Mouse (Mus musculus) left cerebral cortex, adult 11 months (tissue): ENCODE data around the gene Lpin3.

ENCODE experiments used
- DNase-seq: peaks from one replicate; pipeline ENCODE4 v3.0.0; 2022; ENCODE audit warnings: low spot score

The Lpin3 gene

DNA sequence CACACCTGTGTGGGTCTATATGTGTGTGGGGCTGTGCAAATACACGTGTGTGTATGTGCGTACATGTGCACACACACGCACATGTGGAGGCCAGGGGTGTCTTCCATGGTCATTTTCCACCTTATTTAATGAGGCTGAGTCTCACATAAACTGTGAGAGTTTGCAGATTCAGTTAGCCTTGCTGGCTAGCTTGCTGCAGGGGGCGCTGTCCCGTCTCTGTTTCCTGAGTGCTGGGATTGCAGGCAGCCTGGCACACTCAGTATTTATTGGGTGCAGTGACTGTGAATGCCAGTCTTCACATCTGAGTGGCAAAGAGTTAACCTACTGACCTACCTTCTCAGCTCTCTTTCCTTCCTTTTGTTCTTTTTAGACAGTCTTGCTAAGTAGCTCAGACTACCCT, 53.4 kb downstream of the Lpin3 start:
- no peak for DNase-seq

- no peak for DNase-seq
Measured at GRCm38 (mm10) chr2:160934451-160934850, 54.0 kb downstream of the Lpin3 start.

GRCm38 (mm10) chr2:160940930-160941709, 60.6 kb downstream of the Lpin3 start:
- no peak for DNase-seq

DNA sequence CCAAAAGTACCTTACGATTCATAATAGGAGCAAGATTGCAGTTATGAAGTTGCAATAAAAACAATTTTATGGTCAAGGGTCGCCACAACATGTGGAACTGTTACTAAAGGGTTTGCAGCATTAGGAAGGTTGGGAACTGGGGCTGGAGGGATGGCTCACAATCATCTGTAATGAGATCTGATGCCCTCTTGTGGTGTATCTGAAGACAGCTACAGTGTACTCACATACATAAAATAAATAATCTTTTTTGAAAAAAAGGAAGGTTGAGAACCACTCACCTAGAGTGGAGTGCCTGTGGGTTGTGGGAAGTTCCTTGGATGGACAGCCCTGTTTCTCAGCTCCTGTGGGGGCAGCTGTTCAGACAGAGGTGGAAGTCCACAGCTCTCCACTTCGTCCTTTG, 62.0 kb downstream of the Lpin3 start:
- DNase-seq, result no peak

DNA sequence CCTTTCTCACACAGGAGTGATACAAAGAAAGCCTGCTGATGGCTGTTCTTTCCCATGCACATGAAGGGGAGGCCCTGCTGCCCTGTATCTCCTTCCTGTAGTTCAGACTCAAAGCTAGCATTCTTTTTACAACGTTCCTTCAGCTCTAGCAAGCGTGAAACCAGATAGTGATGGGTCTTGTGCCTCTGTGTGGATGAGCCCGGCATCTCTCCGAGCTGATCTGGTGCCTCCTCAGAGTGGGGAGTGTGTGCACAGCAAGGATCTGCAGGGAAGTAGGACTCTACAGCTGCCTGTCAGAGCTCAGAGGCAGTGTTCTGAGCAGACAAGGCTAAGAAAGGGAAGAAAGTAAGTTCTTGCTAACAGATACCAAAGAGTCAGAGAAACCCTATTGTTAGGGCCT, 71.1 kb downstream of the Lpin3 start:
- no peak for DNase-seq

DNA sequence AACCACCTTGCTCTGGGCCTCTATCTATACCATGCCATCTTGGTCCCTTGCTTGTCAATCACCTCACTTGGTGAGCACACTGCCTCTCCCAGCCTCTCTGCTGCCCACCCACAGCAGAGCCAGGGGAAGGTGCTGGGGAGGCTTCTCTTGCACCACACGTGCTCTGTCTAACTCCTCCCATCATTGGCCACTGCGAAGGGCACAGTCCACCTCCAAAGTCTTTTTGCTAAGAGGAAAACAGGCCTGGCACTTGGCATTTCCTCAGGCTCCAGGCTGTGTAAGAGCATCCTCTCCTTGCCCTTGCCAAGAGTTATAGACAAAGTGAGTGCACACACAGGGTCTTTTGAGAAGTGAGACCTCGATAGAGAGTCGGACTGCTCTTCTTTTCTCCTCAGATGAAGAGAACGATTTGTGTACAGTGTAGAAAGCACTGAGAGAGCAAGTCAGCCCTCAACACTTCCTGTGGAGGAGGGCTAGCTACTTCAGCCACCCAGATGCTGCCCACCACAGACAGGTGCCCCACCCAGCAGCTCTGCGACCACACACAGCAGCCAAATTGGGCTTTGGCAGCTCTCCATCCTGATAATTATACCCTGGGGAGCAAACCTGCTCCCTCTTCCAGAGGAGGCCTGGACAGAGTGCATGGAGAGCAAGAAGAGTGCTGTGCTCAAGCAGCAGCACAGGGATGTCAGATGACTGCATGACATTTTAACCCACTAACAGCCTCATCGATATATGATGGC, 72.8 kb downstream of the Lpin3 start:
- DNase-seq, result no peak

DNA sequence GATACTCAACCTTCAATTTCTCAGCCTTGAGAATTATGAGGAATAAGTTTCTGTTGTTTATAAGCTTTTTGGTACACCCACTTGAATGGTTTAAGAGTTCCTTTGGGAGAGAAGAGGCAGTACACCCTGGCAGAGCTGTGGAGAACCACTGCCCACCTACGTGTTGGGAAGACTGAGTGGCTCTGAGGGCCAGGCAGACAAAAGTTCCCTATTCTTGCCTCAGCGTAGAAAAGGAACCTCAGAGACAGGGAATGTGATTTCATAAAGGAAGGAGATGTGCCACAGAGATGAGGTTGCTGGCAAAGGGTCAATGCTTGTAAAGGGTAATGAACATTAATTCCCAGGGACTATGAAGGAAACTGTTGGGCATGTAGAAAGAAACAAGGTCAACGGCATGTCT, 74.1 kb downstream of the Lpin3 start:
- no peak for DNase-seq

DNA sequence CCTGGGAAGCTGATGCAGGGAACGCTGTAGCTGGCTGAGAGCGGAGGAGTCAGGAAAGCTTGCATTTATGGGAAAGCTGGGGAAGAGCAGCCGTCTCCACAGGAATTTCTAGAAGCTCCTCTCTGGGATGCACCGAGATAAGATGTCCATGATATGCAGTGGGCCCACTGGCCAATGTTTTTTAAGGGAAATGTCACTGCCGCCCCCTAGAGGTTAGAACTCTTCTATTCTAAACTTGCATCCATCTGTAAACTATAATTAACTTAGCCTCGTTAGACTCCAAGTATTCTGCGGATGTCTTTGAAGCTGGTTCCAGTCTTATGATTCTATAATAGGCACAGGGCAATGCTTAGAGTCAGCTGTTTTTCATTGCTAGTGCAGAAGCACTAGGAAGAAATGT, 74.9 kb downstream of the Lpin3 start:
- DNase-seq, result peak; percentile 39
